Mouse (Mus musculus) olfactory bulb, adult 2 months (tissue): ENCODE data around the gene Gm7945. TPM values are rescaled to one million over a fixed set of nuclear protein-coding genes. Genes with fewer than 3 reads are reported as not detected.
"Not testable (repeated sequence)": the region's sequence is repeated elsewhere in the genome, so short reads cannot be mapped to it uniquely, and the experiment has no call there.

Source experiments
- H3K27ac ChIP-seq: fragments of 200-500 bp; 2 replicates; pipeline ENCODE4 v1.5.1; 2012; ENCODE audit warnings: low read depth, low read length; ENCODE audit not compliant: insufficient read depth
- H3K4me1 ChIP-seq: fragments of 200-500 bp; 2 replicates; pipeline ENCODE4 v1.6.1; 2012; ENCODE audit warnings: low read length; ENCODE audit not compliant: control insufficient read depth, insufficient read depth
- H3K4me3 ChIP-seq: fragments of 200-500 bp; 2 replicates; pipeline ENCODE4 v1.5.1; 2012; ENCODE audit warnings: mild to moderate bottlenecking, low read depth, low read length, moderate library complexity; ENCODE audit not compliant: insufficient read depth
- WGBS: fragments of 180-500 bp; shearing (Covaris S2); methylation state at CpG from one replicate; pipeline ENCODE4 v1.1.7; 2018; 5-methylcytosine and 5-hydroxymethylcytosine counted together
- polyA plus RNA-seq: library from polyadenylated mRNA; stranded (reverse); fragments of >200 nt; gene quantifications from 2 replicates; pipeline ENCODE4 v1.2.4, GENCODE M21; 2012; ENCODE audit warnings: low replicate concordance; ENCODE audit not compliant: missing spikeins, insufficient read depth, insufficient read length

Gm7945 gene
- polyA plus RNA-seq: not detected in 2 replicates

- no CpG with 5 or more reads among the region's 3 CpGs for WGBS
- H3K4me3 ChIP-seq, H3K4me1 ChIP-seq, H3K27ac ChIP-seq: not testable (repeated sequence)
These were observed at the start of gene Gm7945 for GRCm38 (mm10) chr14:41386279-41386678. TSS of gene Gm7945 (minus strand) at chr14:41386379.

GRCm38 (mm10) chr14:41425393-41426075 lies 39.4 kb upstream of the Gm7945 start:
- H3K27ac ChIP-seq, H3K4me1 ChIP-seq, H3K4me3 ChIP-seq: not testable (repeated sequence)
- 17% methylated on average over 14 of the region's 16 CpGs for WGBS

- WGBS: 14% methylated on average over 14 of the region's 14 CpGs
- H3K4me3 ChIP-seq, H3K4me1 ChIP-seq, H3K27ac ChIP-seq: not testable (repeated sequence)
These were observed 38.5 kb upstream of the Gm7945 start for GRCm38 (mm10) chr14:41424694-41425093.

GRCm38 (mm10) chr14:41408181-41408580 lies 22.0 kb upstream of the Gm7945 start, which contains the start of gene Gm6482:
TSS of gene Gm6482 (minus strand) at chr14:41408281.
- H3K4me1 ChIP-seq, H3K27ac ChIP-seq, H3K4me3 ChIP-seq: not testable (repeated sequence)
- WGBS: 73% methylated on average over 1 of the region's 2 CpGs

- not testable (repeated sequence) for H3K4me3 ChIP-seq, H3K4me1 ChIP-seq, H3K27ac ChIP-seq
- 64% methylated on average over 2 of the region's 2 CpGs for WGBS
These were observed 37.9 kb downstream of the Gm7945 start, which contains the start of gene Gm5798 for GRCm38 (mm10) chr14:41348309-41348708. TSS of gene Gm5798 (plus strand) at chr14:41348609.

Other genes starting within 250 kb of the Gm7945 start
- gene Mbl1, start 234.9 kb downstream of the Gm7945 start, polyA plus RNA-seq: not detected in 2 replicates
- gene Sftpd, start 201.2 kb downstream of the Gm7945 start, polyA plus RNA-seq: not detected in 2 replicates
- gene Gm2832, start 107.6 kb downstream of the Gm7945 start, polyA plus RNA-seq: not detected in 2 replicates
- gene Gm5798, start 37.8 kb downstream of the Gm7945 start, polyA plus RNA-seq: not detected in 2 replicates
- not detected in 2 replicates for gene Gm6482, start 21.9 kb upstream of the Gm7945 start, polyA plus RNA-seq
- gene Gm7954, start 67.1 kb upstream of the Gm7945 start, polyA plus RNA-seq: not detected in 2 replicates
- not detected in 2 replicates for gene Gm3486, start 103.1 kb upstream of the Gm7945 start, polyA plus RNA-seq
- not detected in 2 replicates for gene Gm7970, start 169.2 kb upstream of the Gm7945 start, polyA plus RNA-seq
- gene 1700049E17Rik2, start 186.8 kb upstream of the Gm7945 start, polyA plus RNA-seq: not detected in 2 replicates
- not detected in 2 replicates for gene Gm3072, start 238.2 kb upstream of the Gm7945 start, polyA plus RNA-seq